8 mouse cellular contexts compared by ENCODE assay signal in the genomic region with DNA sequence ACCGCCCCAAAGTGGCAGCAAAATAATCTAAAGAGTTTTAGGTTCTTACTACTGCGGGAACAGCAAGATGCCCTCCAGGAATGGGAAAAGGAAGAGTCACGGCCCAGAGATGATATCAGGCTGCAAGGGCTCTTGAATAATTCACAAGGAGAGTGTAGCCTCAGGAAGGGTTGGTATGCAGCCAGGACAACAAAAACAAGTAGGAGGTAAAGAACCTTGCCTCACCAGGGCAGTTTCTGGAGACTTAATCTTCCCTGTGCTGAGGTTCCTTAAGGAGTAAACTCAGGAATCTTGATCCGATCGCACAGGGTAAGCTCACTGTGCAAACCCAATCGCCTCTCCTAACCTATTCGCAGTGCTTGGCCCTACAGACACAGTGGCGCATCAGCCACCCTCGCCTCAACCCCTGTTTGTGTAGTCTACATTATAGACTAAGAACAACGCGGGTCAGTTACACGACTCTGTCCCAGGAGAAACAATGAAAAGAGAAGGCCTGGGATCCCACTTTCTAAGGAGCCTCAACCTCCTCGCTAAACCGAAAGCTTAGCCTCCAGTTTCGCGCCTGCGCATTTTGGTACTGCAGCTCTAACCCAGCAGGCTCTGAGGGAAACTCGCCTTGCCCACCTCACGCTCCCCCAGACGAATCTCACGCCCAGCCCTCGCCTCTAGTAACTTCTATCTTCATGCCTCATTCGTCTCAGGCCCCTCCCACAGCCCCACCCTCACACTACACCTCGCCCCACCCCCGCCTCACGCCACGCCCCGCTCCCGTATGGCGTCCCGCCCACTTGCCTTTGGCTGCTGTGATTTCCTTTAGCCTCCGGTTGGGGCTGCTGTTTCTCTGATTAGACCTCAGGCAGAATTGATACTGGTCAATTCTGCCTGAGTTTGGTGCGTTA. TPM values are rescaled to one million over a fixed set of nuclear protein-coding genes. Genes with fewer than 3 reads are reported as not detected.
DNase-seq lines count a peak whose midpoint lies in the region; ATAC-seq and TF ChIP-seq lines count a peak whose summit lies in the region.

No protein-coding gene starts in this region.

- TF ChIP-seq CTCF in ES-Bruce4 (IDR thresholded peaks at IDR 0.05; ENCODE audit: low read depth, low read length), result peak; percentile 41
- peak; percentile 40; the same call in 1 of the 2 replicates for TF ChIP-seq CTCF in lung, adult 2 months (IDR thresholded peaks at IDR 0.05; ENCODE audit: insufficient read depth, low read length)

- H3K27ac ChIP-seq in ES-Bruce4 (ENCODE audit: insufficient read depth, low read length), result peak overlapping the region; percentile 40; the same call in 1 of the 2 replicates
- H3K27ac ChIP-seq in forebrain, embryonic 13.5 days, result peak overlapping the region; percentile 64

- H3K9ac ChIP-seq in ES-Bruce4 (ENCODE audit: low read depth, poor library complexity, severe bottlenecking), result peak overlapping the region; percentile 47; the same call in 1 of the 2 replicates
- peak overlapping the region; percentile 53 for H3K9ac ChIP-seq in forebrain, embryonic 13.5 days

- H3K9me3 ChIP-seq in ES-Bruce4 (replicated peaks; ENCODE audit: control insufficient read depth, insufficient read depth, low read length, poor library complexity, severe bottlenecking), result no peaks in the 10 kb centered on the region
- no peaks in the 10 kb centered on the region for H3K9me3 ChIP-seq in forebrain, embryonic 13.5 days (replicated peaks)

- ATAC-seq in cerebellum, adult (ENCODE audit: insufficient number of reproducible peaks, low FRiP score, low TSS enrichment), result peak; percentile 87
- ATAC-seq in forebrain, embryonic 13.5 days, result peak; percentile 97
- peak; percentile 92 for ATAC-seq in neutrophil, adult 5-6 weeks (ENCODE audit: extremely low read depth, insufficient number of reproducible peaks, low FRiP score, poor library complexity, severe bottlenecking)

- peak; percentile 34 for TF ChIP-seq POLR2A in ES-Bruce4 (IDR thresholded peaks at IDR 0.05; ENCODE audit: insufficient read depth, low read length)
- peak; percentile 88; the same call in 1 of the 2 replicates for TF ChIP-seq POLR2A in lung, adult 2 months (IDR thresholded peaks at IDR 0.05; ENCODE audit: borderline replicate concordance, extremely low read depth, low read depth, low read length)

- no peaks in the 10 kb centered on the region; the same call in 1 of the 2 replicates for H3K27me3 ChIP-seq in ES-Bruce4 (ENCODE audit: control insufficient read depth, insufficient read depth, low read length, poor library complexity, severe bottlenecking)
- H3K27me3 ChIP-seq in forebrain, embryonic 13.5 days, result no peaks in the 10 kb centered on the region

- H3K4me2 ChIP-seq in forebrain, embryonic 13.5 days, result peak overlapping the region; percentile 58

- H3K36me3 ChIP-seq in ES-Bruce4 (ENCODE audit: control insufficient read depth, insufficient read depth, low read length, poor library complexity, severe bottlenecking), result no peaks in the 10 kb centered on the region
- no peaks in the 10 kb centered on the region for H3K36me3 ChIP-seq in forebrain, embryonic 13.5 days (ENCODE audit: poor library complexity, severe bottlenecking)

- H3K4me1 ChIP-seq in ES-Bruce4 (ENCODE audit: control insufficient read depth, insufficient read depth, low read length), result no peaks in the 10 kb centered on the region
- peaks cover 11% of the 10 kb centered on the region for H3K4me1 ChIP-seq in forebrain, embryonic 13.5 days
- peaks cover 3% of the 10 kb centered on the region; the same call in 1 of the 2 replicates for H3K4me1 ChIP-seq in lung, adult 2 months (ENCODE audit: control insufficient read depth, insufficient read depth, low read length)

- TF ChIP-seq EP300 in ES-Bruce4 (IDR thresholded peaks at IDR 0.05; ENCODE audit: insufficient read depth, low read depth, low read length), result no peak

- DNase-seq in heart, postnatal 10 days, result peak; percentile 89 to 90
- DNase-seq in layer of hippocampus, adult 11-12 months (ENCODE audit: low spot score), result peak; percentile 85
- DNase-seq in lung, adult 2 months, result peak; percentile 80
- peak; percentile 91 to 93 for DNase-seq in thymus, adult 18-20 months

- H3K4me3 ChIP-seq in ES-Bruce4 (ENCODE audit: low read depth, low read length), result peak overlapping the region; percentile 60
- peak overlapping the region; percentile 32 for H3K4me3 ChIP-seq in forebrain, embryonic 13.5 days
- peak overlapping the region; percentile 82 for H3K4me3 ChIP-seq in lung, adult 2 months (replicated peaks; ENCODE audit: extremely low read depth, low read depth, low read length)

- intact Hi-C loops in heart, postnatal 10 days (cut with DNase I), result loop anchor here (1.0 kb wide), 1 partner anchor 20 kb away; no protein-coding TSS in a partner anchor

- WGBS in forebrain, embryonic 13.5 days, result 7% methylated on average over 33 of the region's 33 CpGs
- WGBS in lung, adult 2 months, result 5% methylated on average over 33 of the region's 33 CpGs

RNA-seq across cellular contexts. Expression of a gene that starts 6.5 kb away (rescaled TPM):
- 31.5 and 32.6 TPM in 2 replicates for polyA plus RNA-seq in ES-Bruce4 (2011; ENCODE audit: insufficient read depth, insufficient read length, low read depth, missing spikeins)
- 34.6 and 36.3 TPM in 2 replicates for polyA plus RNA-seq in forebrain, embryonic 13.5 days (2015; fragmentation: Nextera tagmentation; extraction: Ambion mirVana)
- total RNA-seq in heart, postnatal 10 days (2021), result 10 to 100 TPM; 24.2 to 24.7 TPM
- polyA plus RNA-seq in lung, adult 2 months (2012; rRNA removed), result 56.4 and 94.2 TPM in 2 replicates
- 73.5 and 76.0 TPM in 2 replicates for total RNA-seq in neutrophil, adult 5-6 weeks (2017)

RNA-seq across cellular contexts. Expression of a gene that starts 13.3 kb away (rescaled TPM):
- 21.7 and 25.7 TPM in 2 replicates for polyA plus RNA-seq in ES-Bruce4 (2011; ENCODE audit: insufficient read depth, insufficient read length, low read depth, missing spikeins)
- 15.1 and 23.0 TPM in 2 replicates for polyA plus RNA-seq in forebrain, embryonic 13.5 days (2015; fragmentation: Nextera tagmentation; extraction: Ambion mirVana)
- 1 to 10 TPM; 7.9 to 8.3 TPM for total RNA-seq in heart, postnatal 10 days (2021)
- polyA plus RNA-seq in lung, adult 2 months (2012; rRNA removed), result 36.7 and 39.0 TPM in 2 replicates
- 7.7 and 8.2 TPM in 2 replicates for total RNA-seq in neutrophil, adult 5-6 weeks (2017)

RNA-seq across cellular contexts. Expression of a gene that starts 18.8 kb away (rescaled TPM):
- polyA plus RNA-seq in ES-Bruce4 (2011; ENCODE audit: insufficient read depth, insufficient read length, low read depth, missing spikeins), result 8.1 and 10.4 TPM in 2 replicates
- polyA plus RNA-seq in forebrain, embryonic 13.5 days (2015; fragmentation: Nextera tagmentation; extraction: Ambion mirVana), result 79.2 and 96.1 TPM in 2 replicates
- total RNA-seq in heart, postnatal 10 days (2021), result 10 to 100 TPM; 20.4 to 21.8 TPM
- 134 and 139 TPM in 2 replicates for polyA plus RNA-seq in lung, adult 2 months (2012; rRNA removed)
- total RNA-seq in neutrophil, adult 5-6 weeks (2017), result 2.0 and 5.8 TPM in 2 replicates

RNA-seq across cellular contexts. Expression of a gene that starts 19.0 kb away (rescaled TPM):
- polyA plus RNA-seq in ES-Bruce4 (2011; ENCODE audit: insufficient read depth, insufficient read length, low read depth, missing spikeins), result 74.8 and 75.7 TPM in 2 replicates
- polyA plus RNA-seq in forebrain, embryonic 13.5 days (2015; fragmentation: Nextera tagmentation; extraction: Ambion mirVana), result 102 and 109 TPM in 2 replicates
- total RNA-seq in heart, postnatal 10 days (2021), result 10 to 100 TPM; 49.4 to 49.6 TPM
- 123 and 127 TPM in 2 replicates for polyA plus RNA-seq in lung, adult 2 months (2012; rRNA removed)
- total RNA-seq in neutrophil, adult 5-6 weeks (2017), result 58.2 and 64.2 TPM in 2 replicates

RNA-seq across cellular contexts. Expression of a gene that starts 30.7 kb away (rescaled TPM):
- 136 and 143 TPM in 2 replicates for polyA plus RNA-seq in ES-Bruce4 (2011; ENCODE audit: insufficient read depth, insufficient read length, low read depth, missing spikeins)
- 196 and 201 TPM in 2 replicates for polyA plus RNA-seq in forebrain, embryonic 13.5 days (2015; fragmentation: Nextera tagmentation; extraction: Ambion mirVana)
- 10 to 100 TPM; 73.7 to 77.2 TPM for total RNA-seq in heart, postnatal 10 days (2021)
- polyA plus RNA-seq in lung, adult 2 months (2012; rRNA removed), result 107 and 110 TPM in 2 replicates
- total RNA-seq in neutrophil, adult 5-6 weeks (2017), result 65.6 and 83.4 TPM in 2 replicates

Comparison
In these comparisons a context has a peak if more than half of its experiments do, and no peak if none do; other contexts are left out.
1. Peak in every context shown above with its lines: DNase-seq, ATAC-seq, H3K4me3 ChIP-seq and H3K27ac ChIP-seq.
2. H3K4me3 ChIP-seq: peak in every context shown above with its lines; median percentile 82 in lung, adult 2 months; 60 in ES-Bruce4; 32 in forebrain, embryonic 13.5 days.